Mouse (Mus musculus) limb, embryonic 13.5 days (tissue): ENCODE results near the gene Camta1. TPM values are rescaled to one million over a fixed set of nuclear protein-coding genes. Genes with fewer than 3 reads are reported as not detected.

Experiments
- ATAC-seq: fragments of 200-750 bp; cut with Nextera tagmentation; 2 replicates; pipeline ENCODE4 v1.8.0; 2017; ENCODE audit warnings: low read depth, moderate number of reproducible peaks, moderate TSS enrichment; ENCODE audit not compliant: low FRiP score
- H3K27ac ChIP-seq: fragments of 300-500 bp; sonication (generic); 2 replicates; pipeline ENCODE4 v1.5.1; 2015; ENCODE audit warnings: inconsistent platforms, mild to moderate bottlenecking, moderate library complexity
- H3K27me3 ChIP-seq: fragments of 300-500 bp; sonication (generic); 2 replicates; pipeline ENCODE4 v1.6.1; 2015; ENCODE audit warnings: mild to moderate bottlenecking, inconsistent platforms
- H3K36me3 ChIP-seq: fragments of 300-500 bp; sonication (generic); 2 replicates; pipeline ENCODE4 v1.6.1; 2015; ENCODE audit warnings: inconsistent platforms, mild to moderate bottlenecking, moderate library complexity
- H3K4me1 ChIP-seq: fragments of 300-500 bp; sonication (generic); 2 replicates; pipeline ENCODE4 v1.6.1; 2015; ENCODE audit warnings: inconsistent platforms
- H3K4me2 ChIP-seq: fragments of 300-500 bp; sonication (generic); replicated peaks from 2 replicates; pipeline ENCODE4 v1.6.1; 2015; ENCODE audit warnings: inconsistent platforms, mild to moderate bottlenecking, moderate library complexity
- H3K4me3 ChIP-seq: fragments of 300-500 bp; sonication (generic); 2 replicates; pipeline ENCODE4 v1.5.1; 2015; ENCODE audit warnings: moderate library complexity, mild to moderate bottlenecking, inconsistent platforms
- H3K9ac ChIP-seq: fragments of 300-500 bp; sonication (generic); 2 replicates; pipeline ENCODE4 v1.6.1; 2015; ENCODE audit warnings: mild to moderate bottlenecking, inconsistent platforms
- H3K9me3 ChIP-seq: fragments of 300-500 bp; sonication (generic); 2 replicates; pipeline ENCODE4 v1.6.1; 2016; ENCODE audit warnings: inconsistent platforms
- WGBS: fragments of 180-500 bp; shearing (Covaris S2); methylation state at CpG from one replicate; pipeline ENCODE4 v1.1.7; 2015; 5-methylcytosine and 5-hydroxymethylcytosine counted together
- polyA plus RNA-seq: library from polyadenylated mRNA; unstranded; fragments of >200 nt; fragmentation: Nextera tagmentation; extraction: Ambion mirVana; gene quantifications from 2 replicates; pipeline ENCODE4 v1.2.1, GENCODE M21; 2015

Gene Camta1
- 93.5 and 112 TPM in 2 replicates for polyA plus RNA-seq

GRCm38 (mm10) chr4:151861806-151862739, at the start of gene Camta1:
TSS of gene Camta1 (minus strand) at chr4:151861876.
- ATAC-seq, result peak; percentile 97
- H3K36me3 ChIP-seq, result peaks cover 5% of the 10 kb centered on the region; the same call in 1 of the 2 replicates
- peak within 1 kb of the TSS; percentile 87 for H3K9ac ChIP-seq
- no peaks in the 10 kb centered on the region for H3K9me3 ChIP-seq
- WGBS, result under 1% methylated on average over 78 of the region's 85 CpGs
- H3K4me1 ChIP-seq, result peaks cover 22% of the 10 kb centered on the region
- H3K4me3 ChIP-seq, result peak within 1 kb of the TSS; percentile 81
- peak within 1 kb of the TSS; percentile 86 for H3K27ac ChIP-seq
- H3K27me3 ChIP-seq, result 0 out of 2 replicates have a peak, but pooled peaks cover 4% of the 10 kb centered on the region
- peak within 1 kb of the TSS; percentile 88 for H3K4me2 ChIP-seq

- H3K36me3 ChIP-seq, result no peaks in the 10 kb centered on the region
- H3K27ac ChIP-seq, result no peak overlapping the region
- no peak overlapping the region for H3K4me2 ChIP-seq
- 0 out of 2 replicates have a peak, but pooled peaks cover 3% of the 10 kb centered on the region for H3K4me1 ChIP-seq
- H3K9me3 ChIP-seq, result no peaks in the 10 kb centered on the region
- WGBS, result 80% methylated on average over 8 of the region's 8 CpGs
- peaks cover 28% of the 10 kb centered on the region for H3K27me3 ChIP-seq
- H3K4me3 ChIP-seq, result no peak overlapping the region
- no peak; the same call in 1 of the 2 replicates for ATAC-seq
- no peak overlapping the region for H3K9ac ChIP-seq
Observed at GRCm38 (mm10) chr4:151908809-151909208, 47.1 kb upstream of the Camta1 start.

GRCm38 (mm10) chr4:151907577-151908343, 46.1 kb upstream of the Camta1 start:
- H3K27me3 ChIP-seq, result peaks cover 33% of the 10 kb centered on the region
- no peak for ATAC-seq
- no peak overlapping the region for H3K9ac ChIP-seq
- 0 out of 2 replicates have a peak, but pooled peaks cover 5% of the 10 kb centered on the region for H3K4me1 ChIP-seq
- no peaks in the 10 kb centered on the region for H3K9me3 ChIP-seq
- no peak overlapping the region for H3K4me3 ChIP-seq
- no peaks in the 10 kb centered on the region for H3K36me3 ChIP-seq
- WGBS, result 48% methylated on average over 26 of the region's 26 CpGs
- H3K4me2 ChIP-seq, result 0 out of 2 replicates have a peak overlapping the region, but pooled peaks have one; percentile 25
- H3K27ac ChIP-seq, result no peak overlapping the region

GRCm38 (mm10) chr4:151905621-151906020, 43.9 kb upstream of the Camta1 start:
- no peak overlapping the region for H3K27ac ChIP-seq
- no peak for ATAC-seq
- H3K4me3 ChIP-seq, result no peak overlapping the region
- whole genome bisulfite sequencing, result 78% methylated on average over 4 of the region's 4 CpGs
- no peaks in the 10 kb centered on the region for H3K36me3 ChIP-seq
- H3K27me3 ChIP-seq, result peaks cover 36% of the 10 kb centered on the region
- H3K9ac ChIP-seq, result no peak overlapping the region
- 0 out of 2 replicates have a peak, but pooled peaks cover 6% of the 10 kb centered on the region for H3K4me1 ChIP-seq
- no peaks in the 10 kb centered on the region for H3K9me3 ChIP-seq
- no peak overlapping the region for H3K4me2 ChIP-seq

- WGBS, result 47% methylated on average over 11 of the region's 11 CpGs
- Histone ChIP-seq H3K4me3 (no peak overlapping the region), H3K27ac (no peak overlapping the region), H3K27me3 (peaks cover 36% of the 10 kb centered on the region), H3K4me1 (0 out of 2 replicates have a peak, but pooled peaks cover 6% of the 10 kb centered on the region), H3K9me3 (peaks cover 4% of the 10 kb centered on the region; the same call in 1 of the 2 replicates), H3K4me2 (no peak overlapping the region), H3K36me3 (no peaks in the 10 kb centered on the region), H3K9ac (no peak overlapping the region)
- no peak for ATAC-seq
Observed at GRCm38 (mm10) chr4:151904098-151904497, 42.4 kb upstream of the Camta1 start.

GRCm38 (mm10) chr4:151902689-151903241, 41.1 kb upstream of the Camta1 start:
- no peak for ATAC-seq
- no peak overlapping the region for H3K4me2 ChIP-seq
- no peak overlapping the region for H3K4me3 ChIP-seq
- no peak overlapping the region for H3K27ac ChIP-seq
- H3K9me3 ChIP-seq, result peaks cover 4% of the 10 kb centered on the region; the same call in 1 of the 2 replicates
- 53% methylated on average over 14 of the region's 14 CpGs for WGBS
- H3K9ac ChIP-seq, result no peak overlapping the region
- peaks cover 28% of the 10 kb centered on the region for H3K27me3 ChIP-seq
- H3K36me3 ChIP-seq, result no peaks in the 10 kb centered on the region
- 0 out of 2 replicates have a peak, but pooled peaks cover 6% of the 10 kb centered on the region for H3K4me1 ChIP-seq

- Histone ChIP-seq H3K36me3 (no peaks in the 10 kb centered on the region), H3K27ac (no peak overlapping the region), H3K4me1 (0 out of 2 replicates have a peak, but pooled peaks cover 6% of the 10 kb centered on the region), H3K9me3 (peaks cover 4% of the 10 kb centered on the region; the same call in 1 of the 2 replicates), H3K4me2 (no peak overlapping the region), H3K9ac (no peak overlapping the region), H3K4me3 (no peak overlapping the region), H3K27me3 (peaks cover 22% of the 10 kb centered on the region)
- no peak for ATAC-seq
- 86% methylated on average over 17 of the region's 17 CpGs for WGBS
Observed at GRCm38 (mm10) chr4:151902046-151902688, 40.5 kb upstream of the Camta1 start.

- no peak for ATAC-seq
- WGBS, result 65% methylated on average over 11 of the region's 11 CpGs
Observed at GRCm38 (mm10) chr4:151901422-151901821, 39.7 kb upstream of the Camta1 start.

GRCm38 (mm10) chr4:151900735-151901134, 39.1 kb upstream of the Camta1 start:
- WGBS, result 80% methylated on average over 6 of the region's 6 CpGs
- no peak for ATAC-seq
- H3K27ac ChIP-seq, result no peak overlapping the region

More at GRCm38 (mm10) chr4:151901422-151901821, 39.7 kb upstream of the Camta1 start:
- H3K36me3 ChIP-seq, result no peaks in the 10 kb centered on the region
- no peak overlapping the region for H3K9ac ChIP-seq
- peaks cover 18% of the 10 kb centered on the region; the same call in 1 of the 2 replicates for H3K27me3 ChIP-seq
- peaks cover 4% of the 10 kb centered on the region; the same call in 1 of the 2 replicates for H3K9me3 ChIP-seq
- no peak overlapping the region for H3K4me3 ChIP-seq
- H3K4me1 ChIP-seq, result 0 out of 2 replicates have a peak, but pooled peaks cover 6% of the 10 kb centered on the region
- H3K27ac ChIP-seq, result no peak overlapping the region
- H3K4me2 ChIP-seq, result no peak overlapping the region

GRCm38 (mm10) chr4:151899707-151900384, 38.2 kb upstream of the Camta1 start:
- Histone ChIP-seq H3K36me3 (no peaks in the 10 kb centered on the region), H3K4me1 (0 out of 2 replicates have a peak, but pooled peaks cover 6% of the 10 kb centered on the region), H3K9ac (no peak overlapping the region), H3K27me3 (peaks cover 9% of the 10 kb centered on the region; the same call in 1 of the 2 replicates), H3K4me3 (no peak overlapping the region), H3K4me2 (no peak overlapping the region), H3K9me3 (peaks cover 10% of the 10 kb centered on the region; the same call in 1 of the 2 replicates), H3K27ac (no peak overlapping the region)
- 66% methylated on average over 11 of the region's 11 CpGs for WGBS
- no peak for ATAC-seq

More at GRCm38 (mm10) chr4:151900735-151901134, 39.1 kb upstream of the Camta1 start:
- Histone ChIP-seq H3K9me3 (peaks cover 5% of the 10 kb centered on the region; the same call in 1 of the 2 replicates), H3K4me1 (0 out of 2 replicates have a peak, but pooled peaks cover 6% of the 10 kb centered on the region), H3K4me2 (no peak overlapping the region), H3K36me3 (no peaks in the 10 kb centered on the region), H3K4me3 (no peak overlapping the region), H3K9ac (no peak overlapping the region), H3K27me3 (peaks cover 17% of the 10 kb centered on the region; the same call in 1 of the 2 replicates)
